Mouse (Mus musculus) heart, adult 2 months (tissue): ENCODE measurements at regions not wholly inside any gene's neighbourhood (a gene's known extent, or its start where the extent isn't known, plus 50 kb on each side); places are given as distances from the start of the nearest gene placed in this dataset.

Source experiments
- CTCF ChIP-seq: fragments of 200-600 bp; IDR thresholded peaks from 2 replicates; pipeline ENCODE4 v1.8.1; 2022; ENCODE audit warnings: antibody characterized with exemption, mild to moderate bottlenecking, moderate library complexity
- EP300 ChIP-seq: fragments of 200-500 bp; IDR thresholded peaks from 2 replicates; pipeline ENCODE4 v1.6.1; 2011; ENCODE audit warnings: low read depth, low read length, control low read depth; ENCODE audit not compliant: insufficient read depth
- POLR2A ChIP-seq: fragments of 200-500 bp; IDR thresholded peaks from 2 replicates; pipeline ENCODE4 v1.6.1; 2011; ENCODE audit warnings: mild to moderate bottlenecking, low read depth, low read length, control low read depth; ENCODE audit not compliant: insufficient read depth

GRCm38 (mm10) chr1:186455177-186455660, 250.6 kb downstream of the Tgfb2 start:
- TF ChIP-seq EP300, result no peak
- TF ChIP-seq CTCF, result no peak
- TF ChIP-seq POLR2A, result no peak
